Mouse (Mus musculus): Measurements from ENCODE around the gene Krtap19-2. TPM values are rescaled to one million over a fixed set of nuclear protein-coding genes. Genes with fewer than 3 reads are reported as not detected.

Krtap19-2 gene
- total RNA-seq (2021): not detected

DNA sequence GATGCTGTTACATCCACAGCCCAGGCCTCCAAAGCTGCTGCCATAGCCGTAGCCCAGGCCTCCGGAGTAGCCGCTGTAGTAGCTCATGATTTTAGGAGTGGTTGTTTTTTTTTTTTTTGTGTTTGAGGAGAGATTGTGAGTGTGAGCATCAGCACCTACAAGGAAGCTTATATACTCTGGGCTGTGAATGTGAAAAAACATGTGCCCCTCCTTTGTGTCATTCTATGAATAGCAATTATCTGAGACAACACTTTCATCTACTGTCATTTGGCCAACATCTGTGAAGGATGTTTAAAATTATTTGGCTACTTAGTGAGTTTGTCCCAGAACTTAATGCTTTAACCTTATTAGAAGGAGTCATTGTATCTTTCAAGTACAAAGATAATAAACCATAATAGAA, at the start of gene Krtap19-2:
Gene Krtap19-2 (minus strand): TSS at position 101 of the 400 bp plus-strand sequence.
- no peak for DNase-seq
- intact Hi-C loops (cut with DNase I): no loop called here

DNA sequence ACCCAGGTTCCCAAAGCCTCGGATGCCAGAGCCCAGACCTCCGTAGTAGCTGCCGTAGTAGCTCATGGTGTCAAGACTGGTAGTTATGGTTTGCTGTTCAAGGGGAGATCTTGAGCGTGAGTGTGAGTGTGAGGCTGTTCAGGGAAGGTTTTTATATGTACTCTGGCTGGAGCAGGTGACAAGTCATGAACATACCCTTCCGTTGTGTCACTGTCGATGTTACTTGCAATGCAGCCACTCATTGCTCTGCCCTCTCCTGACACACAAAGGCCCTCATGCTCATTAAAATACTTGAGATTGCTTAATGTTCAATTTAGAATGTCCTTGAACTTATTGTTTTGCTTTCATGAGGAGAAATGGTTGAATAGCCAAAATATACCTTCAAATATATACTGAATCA, 22.3 kb upstream of the Krtap19-2 start, which contains the start of gene Krtap19-5:
Gene Krtap19-5 (minus strand): TSS at position 101 of the 400 bp plus-strand sequence.
- intact Hi-C loops (cut with DNase I): no loop called here
- DNase-seq: no peak

GRCm38 (mm10) chr16:88886870-88887269, 12.8 kb upstream of the Krtap19-2 start:
- no peak for DNase-seq
- intact Hi-C loops (cut with DNase I): no loop called here

DNA sequence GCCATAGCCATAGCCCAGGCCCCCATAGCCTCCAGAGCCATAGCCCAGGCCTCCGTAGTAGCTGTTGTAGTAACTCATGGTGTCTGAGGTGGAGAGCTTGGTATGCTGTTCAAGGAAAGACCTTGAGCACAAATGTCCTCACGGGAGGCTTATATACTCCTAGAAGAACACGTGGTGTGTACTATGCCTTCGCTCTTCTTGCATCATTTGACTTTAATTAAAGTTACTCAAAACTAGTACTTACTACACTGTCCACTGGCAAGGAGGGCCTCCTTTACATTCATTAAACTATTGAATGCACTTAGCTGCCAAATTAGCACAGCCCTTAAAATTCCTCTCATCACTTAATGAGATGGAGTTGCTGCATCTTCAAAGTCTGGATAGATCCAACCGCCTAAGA, 10.9 kb upstream of the Krtap19-2 start, which contains the start of gene Krtap19-4:
Gene Krtap19-4 (minus strand): TSS at position 101 of the 400 bp plus-strand sequence.
- intact Hi-C loops (cut with DNase I): no loop called here
- no peak for DNase-seq

- no peak for DNase-seq
- intact Hi-C loops (cut with DNase I): no loop called here
These were observed 3.9 kb upstream of the Krtap19-2 start, which contains the start of gene Krtap19-3 for GRCm38 (mm10) chr16:88877938-88878337. TSS of gene Krtap19-3 (minus strand) at chr16:88878038.

- intact Hi-C loops (cut with DNase I): no loop called here
- DNase-seq: no peak
These were observed 4.8 kb downstream of the Krtap19-2 start, which contains the start of gene Krtap19-1 for GRCm38 (mm10) chr16:88869311-88869710. TSS of gene Krtap19-1 (minus strand) at chr16:88869411.

- intact Hi-C loops (cut with DNase I): no loop called here
- DNase-seq: no peak
These were observed 9.1 kb downstream of the Krtap19-2 start for GRCm38 (mm10) chr16:88864887-88865407.

DNA sequence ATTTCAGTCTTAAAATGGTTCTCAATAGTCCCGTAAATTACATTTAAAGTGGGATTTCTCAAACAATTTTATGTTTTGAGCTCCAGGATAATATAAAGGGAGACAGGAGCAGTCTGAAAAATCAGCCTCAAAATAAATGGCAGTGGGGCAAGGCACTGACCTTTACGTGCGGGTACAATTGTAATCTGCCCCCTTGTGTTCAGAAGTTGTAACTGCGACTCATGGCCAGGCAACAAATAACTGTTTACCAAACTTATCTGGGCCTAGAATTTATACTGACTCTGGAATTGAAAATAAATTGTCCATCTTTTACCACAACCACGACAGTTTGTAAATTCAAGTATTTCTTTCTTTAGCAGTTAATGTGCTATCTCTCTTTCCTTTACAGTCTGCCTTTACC, 22.6 kb downstream of the Krtap19-2 start:
- intact Hi-C loops (cut with DNase I): no loop called here
- DNase-seq: no peak

- intact Hi-C loops (cut with DNase I): no loop called here
These were observed 25.5 kb downstream of the Krtap19-2 start for GRCm38 (mm10) chr16:88848558-88848957.

DNA sequence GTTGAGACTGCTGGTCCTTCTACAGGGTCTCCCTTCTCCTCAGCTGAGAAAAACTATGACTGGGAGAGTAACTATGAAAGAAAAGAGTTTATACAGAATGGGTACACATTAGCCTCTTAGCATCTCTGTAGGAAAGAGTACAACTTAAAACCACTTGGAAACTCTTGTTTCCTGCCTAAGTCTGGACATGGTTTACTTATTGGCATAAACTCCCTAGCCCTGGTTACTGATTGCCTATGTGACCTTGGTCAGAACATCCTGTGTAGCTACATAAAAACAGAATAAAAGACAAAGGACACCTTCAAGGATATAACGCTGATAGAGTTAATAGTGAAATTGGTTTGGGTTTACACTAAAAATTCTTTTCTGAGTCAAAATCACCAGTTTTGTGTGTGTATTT, 26.7 kb downstream of the Krtap19-2 start:
- intact Hi-C loops (cut with DNase I): no loop called here
- DNase-seq: no peak

More at GRCm38 (mm10) chr16:88848558-88848957, 25.5 kb downstream of the Krtap19-2 start:
- no peak for DNase-seq

- intact Hi-C loops (cut with DNase I): no loop called here
- no peak for DNase-seq
These were observed 47.1 kb downstream of the Krtap19-2 start for GRCm38 (mm10) chr16:88826978-88827377.

DNA sequence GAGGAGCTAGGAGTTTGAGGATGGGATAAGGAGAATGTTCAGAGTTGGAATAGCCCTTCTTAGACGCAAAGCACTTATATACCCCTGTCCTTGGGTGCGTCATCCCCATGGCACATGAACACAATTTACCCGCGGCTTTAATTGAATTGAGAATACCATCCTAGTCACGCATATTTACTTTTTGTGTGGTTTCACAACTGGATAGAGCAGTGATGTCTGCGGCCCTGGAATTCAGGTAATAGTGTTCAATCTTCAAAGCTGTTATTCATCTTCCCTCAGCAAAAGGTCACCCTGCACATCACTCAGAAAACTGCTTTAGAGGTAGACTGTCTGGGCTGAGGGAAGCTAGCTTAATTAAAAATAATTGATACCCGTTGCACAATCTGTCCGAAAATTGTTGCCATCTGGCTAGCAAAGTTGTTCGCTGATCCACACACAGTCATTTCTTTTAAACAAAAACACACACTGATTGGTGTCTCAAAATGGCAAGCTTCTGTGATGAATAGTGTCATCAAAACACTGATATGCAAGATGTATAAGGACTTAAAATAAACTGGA, 47.9 kb downstream of the Krtap19-2 start, which contains the start of gene Krtap14:
Gene Krtap14 (minus strand): TSS at position 51 of the 558 bp plus-strand sequence.
- intact Hi-C loops (cut with DNase I): no loop called here

DNA sequence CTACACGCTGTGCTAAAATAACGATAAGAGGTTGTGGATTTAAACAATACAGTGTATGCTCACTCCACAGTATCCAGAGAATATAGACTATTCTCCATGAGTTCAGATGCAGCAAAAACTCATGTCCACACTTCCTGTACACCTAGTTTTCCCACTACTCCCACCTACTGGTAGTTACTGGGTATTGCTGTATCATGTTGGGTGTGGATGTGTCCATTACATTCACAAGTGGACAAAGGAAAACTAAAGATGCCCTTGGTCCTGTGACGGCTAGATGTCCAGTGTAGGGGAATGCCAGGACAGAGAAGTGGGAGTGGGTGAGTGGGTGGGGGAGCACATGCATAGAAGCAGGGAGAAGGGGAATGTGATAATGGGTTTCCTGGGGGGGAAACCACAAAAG, 50.3 kb downstream of the Krtap19-2 start:
- DNase-seq: no peak
- intact Hi-C loops (cut with DNase I): no loop called here

More for the DNA sequence above, 47.9 kb downstream of the Krtap19-2 start, which contains the start of gene Krtap14:
- DNase-seq: no peak

Other genes starting within 250 kb of the Krtap19-2 start
- not detected for gene 2310079G19Rik, start 246.6 kb downstream of the Krtap19-2 start, total RNA-seq (2021)
- gene Krtap26-1, start 226.5 kb downstream of the Krtap19-2 start, total RNA-seq (2021): not detected
- not detected for gene Krtap27-1, start 202.6 kb downstream of the Krtap19-2 start, total RNA-seq (2021)
- not detected for gene 2310061N02Rik, start 166.3 kb downstream of the Krtap19-2 start, total RNA-seq (2021)
- gene Krtap13-1, start 145.4 kb downstream of the Krtap19-2 start, total RNA-seq (2021): not detected
- gene Krtap13, start 122.6 kb downstream of the Krtap19-2 start, total RNA-seq (2021): not detected
- not detected for gene 2310034C09Rik, start 115.4 kb downstream of the Krtap19-2 start, total RNA-seq (2021)
- gene 2310057N15Rik, start 100.1 kb downstream of the Krtap19-2 start, total RNA-seq (2021): not detected
- gene Gm5965, start 96.4 kb downstream of the Krtap19-2 start, total RNA-seq (2021): not detected
- gene Gm20741, start 62.0 kb downstream of the Krtap19-2 start, total RNA-seq (2021): not detected
- gene Krtap15, start 54.1 kb downstream of the Krtap19-2 start, total RNA-seq (2021): not detected
- not detected for gene Krtap14, start 48.1 kb downstream of the Krtap19-2 start, total RNA-seq (2021)
- not detected for gene Krtap19-1, start 4.9 kb downstream of the Krtap19-2 start, total RNA-seq (2021)
- not detected for gene Krtap19-3, start 3.8 kb upstream of the Krtap19-2 start, total RNA-seq (2021)
- gene Krtap19-4, start 10.8 kb upstream of the Krtap19-2 start, total RNA-seq (2021): not detected
- gene Krtap19-5, start 22.2 kb upstream of the Krtap19-2 start, total RNA-seq (2021): not detected
- gene Krtap19-9b, start 58.0 kb upstream of the Krtap19-2 start, total RNA-seq (2021): not detected
- not detected for gene Krtap16-3, start 88.6 kb upstream of the Krtap19-2 start, total RNA-seq (2021)
- not detected for gene Krtap22-2, start 136.5 kb upstream of the Krtap19-2 start, total RNA-seq (2021)
- not detected for gene Gm10229, start 141.0 kb upstream of the Krtap19-2 start, total RNA-seq (2021)
- gene Krtap6-1, start 157.4 kb upstream of the Krtap19-2 start, total RNA-seq (2021): not detected
- not detected for gene Gm10228, start 167.2 kb upstream of the Krtap19-2 start, total RNA-seq (2021)
- not detected for gene Krtap6-5, start 173.6 kb upstream of the Krtap19-2 start, total RNA-seq (2021)
- gene 1110025L11Rik, start 189.7 kb upstream of the Krtap19-2 start, total RNA-seq (2021): not detected
- not detected for gene Krtap6-3, start 209.7 kb upstream of the Krtap19-2 start, total RNA-seq (2021)

Data from heart, postnatal 36 days (tissue).